Mouse (Mus musculus) kidney, embryonic 16.5 days (tissue): ENCODE results near the gene Ndufaf2. TPM values are rescaled to one million over a fixed set of nuclear protein-coding genes. Genes with fewer than 3 reads are reported as not detected.

Experiments used
- ATAC-seq: fragments of 200-750 bp; cut with Nextera tagmentation; 2 replicates; pipeline ENCODE4 v1.8.0; 2017; ENCODE audit warnings: moderate TSS enrichment; ENCODE audit not compliant: low FRiP score, low TSS enrichment
- H3K27ac ChIP-seq: fragments of 300-500 bp; sonication (generic); 2 replicates; pipeline ENCODE4 v1.5.1; 2014; ENCODE audit warnings: low read length
- H3K27me3 ChIP-seq: fragments of 300-500 bp; sonication (generic); 2 replicates; pipeline ENCODE4 v1.6.1; 2014; ENCODE audit warnings: low read length, control low read depth, mixed read lengths; ENCODE audit not compliant: insufficient read depth
- H3K36me3 ChIP-seq: fragments of 300-500 bp; sonication (generic); 2 replicates; pipeline ENCODE4 v1.6.1; 2014; ENCODE audit warnings: low read length, control low read depth, mixed read lengths; ENCODE audit not compliant: insufficient read depth
- H3K4me1 ChIP-seq: fragments of 300-500 bp; sonication (generic); 2 replicates; pipeline ENCODE4 v1.6.1; 2014; ENCODE audit warnings: low read length, control low read depth, mixed read lengths; ENCODE audit not compliant: insufficient read depth
- H3K4me2 ChIP-seq: fragments of 300-500 bp; sonication (generic); replicated peaks from 2 replicates; pipeline ENCODE4 v1.6.1; 2014; ENCODE audit warnings: low read depth, low read length
- H3K4me3 ChIP-seq: fragments of 300-500 bp; sonication (generic); 2 replicates; pipeline ENCODE4 v1.5.1; 2014; ENCODE audit warnings: mild to moderate bottlenecking, low read length
- H3K9ac ChIP-seq: fragments of 300-500 bp; sonication (generic); replicated peaks from 2 replicates; pipeline ENCODE4 v1.6.1; 2014; ENCODE audit warnings: low read length
- H3K9me3 ChIP-seq: fragments of 300-500 bp; sonication (generic); 2 replicates; pipeline ENCODE4 v1.6.1; 2016; ENCODE audit warnings: low read length, control low read depth
- WGBS: fragments of 180-500 bp; shearing (Covaris S2); extraction: QIAGEN DNeasy Blood & Tissue Kit; methylation state at CpG from one replicate; pipeline ENCODE4 v1.1.7; 2014; 5-methylcytosine and 5-hydroxymethylcytosine counted together
- polyA plus RNA-seq: library from polyadenylated mRNA; unstranded; fragments of >200 nt; fragmentation: Nextera tagmentation; extraction: Ambion mirVana; gene quantifications from 2 replicates; pipeline ENCODE4 v1.2.1, GENCODE M21; 2015

The Ndufaf2 gene
- polyA plus RNA-seq, 1 experiment from 2014 or later, result 72.6 TPM

DNA sequence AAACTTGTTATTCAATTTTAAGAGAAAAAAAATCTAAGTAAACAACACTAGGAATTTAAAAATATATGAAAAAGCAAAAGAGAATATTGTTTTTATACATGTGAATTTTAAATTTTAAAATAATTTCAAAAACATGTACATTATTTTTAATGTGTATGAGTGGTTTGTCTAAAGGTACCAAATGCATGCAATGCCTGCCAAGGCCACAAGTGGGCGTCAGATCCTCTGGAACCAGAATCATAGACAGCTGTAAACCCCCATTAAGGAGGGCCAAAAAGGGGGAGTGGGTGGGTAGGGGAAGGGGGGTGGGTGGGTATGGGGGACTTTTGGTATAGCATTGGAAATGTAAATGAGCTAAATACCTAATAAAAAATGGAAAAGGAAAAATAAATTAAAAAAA lies 31.3 kb downstream of the Ndufaf2 start:
- Histone ChIP-seq H3K9ac (no peak overlapping the region), H3K27ac (no peak overlapping the region), H3K4me1 (0 out of 2 replicates have a peak, but pooled peaks cover 9% of the 10 kb centered on the region), H3K27me3 (no peaks in the 10 kb centered on the region), H3K4me2 (no peak overlapping the region), H3K36me3 (no peaks in the 10 kb centered on the region), H3K9me3 (no peaks in the 10 kb centered on the region), H3K4me3 (no peak overlapping the region)
- 11% methylated on average over 1 of the region's 1 CpGs for WGBS
- ATAC-seq, result no peak

DNA sequence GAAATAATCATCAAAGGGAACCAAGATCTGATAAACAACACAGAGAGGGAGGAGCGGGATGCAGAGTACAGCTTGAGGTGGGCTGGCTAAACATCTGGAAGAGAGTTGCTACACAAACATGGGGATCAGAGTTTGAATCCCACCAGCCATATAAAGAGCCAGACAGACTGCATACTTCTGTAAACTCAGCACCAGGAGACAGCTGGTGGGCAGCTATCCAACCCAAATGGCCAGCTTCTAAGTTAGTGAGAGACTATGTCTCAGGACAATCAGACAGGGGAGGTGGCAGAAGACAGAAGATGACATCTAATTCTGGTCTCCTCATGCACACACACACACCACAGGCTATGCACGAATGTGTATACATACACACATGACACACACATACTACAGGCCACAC lies 32.2 kb downstream of the Ndufaf2 start:
- WGBS, result 94% methylated on average over 2 of the region's 2 CpGs
- Histone ChIP-seq H3K9me3 (no peaks in the 10 kb centered on the region), H3K4me3 (no peak overlapping the region), H3K4me1 (0 out of 2 replicates have a peak, but pooled peaks cover 9% of the 10 kb centered on the region), H3K4me2 (no peak overlapping the region), H3K9ac (no peak overlapping the region), H3K36me3 (no peaks in the 10 kb centered on the region), H3K27me3 (no peaks in the 10 kb centered on the region), H3K27ac (no peak overlapping the region)
- no peak for ATAC-seq

DNA sequence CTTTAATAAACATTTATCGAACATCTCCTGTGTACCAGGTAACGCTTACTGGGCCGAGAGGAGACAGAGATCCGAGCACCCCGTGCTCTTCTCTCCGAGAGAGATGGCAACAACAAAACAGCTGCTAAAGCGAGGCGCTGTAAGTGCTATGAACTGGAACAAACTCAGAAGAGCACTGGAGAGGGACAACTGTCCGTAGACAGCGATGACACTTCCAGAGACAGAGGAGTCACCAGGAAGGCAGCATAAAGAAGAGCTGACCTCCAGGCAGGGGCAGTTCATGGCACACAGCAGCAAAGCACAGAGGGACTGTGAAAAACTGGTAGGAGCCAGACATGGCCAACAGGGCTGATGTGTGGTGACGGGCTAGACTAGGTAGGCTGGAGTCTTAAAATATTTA lies 34.3 kb downstream of the Ndufaf2 start:
- Histone ChIP-seq H3K36me3 (no peaks in the 10 kb centered on the region), H3K4me1 (0 out of 2 replicates have a peak, but pooled peaks cover 7% of the 10 kb centered on the region), H3K4me2 (no peak overlapping the region), H3K27ac (no peak overlapping the region), H3K27me3 (no peaks in the 10 kb centered on the region), H3K9me3 (no peaks in the 10 kb centered on the region), H3K9ac (no peak overlapping the region), H3K4me3 (no peak overlapping the region)
- peak; percentile 35; the same call in 1 of the 2 replicates for ATAC-seq
- WGBS, result 62% methylated on average over 11 of the region's 11 CpGs

DNA sequence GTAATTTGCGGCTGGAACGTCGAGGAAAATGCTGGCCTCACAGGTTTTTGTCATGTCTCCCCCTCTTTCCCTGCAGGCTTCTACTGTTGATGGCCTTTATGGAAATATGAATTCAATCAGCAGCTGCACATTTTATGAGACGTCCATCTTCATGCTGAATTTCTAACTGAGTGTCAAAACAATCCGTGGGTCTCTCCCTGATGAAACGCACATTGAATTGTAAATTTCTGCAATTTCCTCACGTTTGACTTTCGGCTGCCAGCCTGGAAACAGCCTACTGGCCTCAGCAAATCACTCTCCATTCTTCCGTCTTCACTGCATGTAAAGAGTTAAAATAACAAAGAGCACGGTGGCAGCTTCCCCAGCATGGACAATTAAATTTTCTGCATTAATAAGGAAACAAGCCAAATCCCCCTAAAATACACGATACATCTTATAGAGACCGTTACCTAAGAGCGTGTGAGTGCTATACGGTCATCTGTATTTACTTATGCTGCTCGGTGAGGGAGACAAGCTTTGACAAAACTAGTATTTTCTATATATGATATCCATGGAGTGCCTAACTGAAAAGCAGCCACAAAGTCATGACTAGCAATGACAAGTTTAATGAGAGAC lies 35.2 kb downstream of the Ndufaf2 start:
- Histone ChIP-seq H3K4me3 (no peak overlapping the region), H3K36me3 (no peaks in the 10 kb centered on the region), H3K9ac (no peak overlapping the region), H3K4me1 (0 out of 2 replicates have a peak, but pooled peaks cover 4% of the 10 kb centered on the region), H3K9me3 (no peaks in the 10 kb centered on the region), H3K27ac (no peak overlapping the region), H3K4me2 (no peak overlapping the region), H3K27me3 (no peaks in the 10 kb centered on the region)
- WGBS, result 49% methylated on average over 15 of the region's 15 CpGs
- no peak for ATAC-seq

DNA sequence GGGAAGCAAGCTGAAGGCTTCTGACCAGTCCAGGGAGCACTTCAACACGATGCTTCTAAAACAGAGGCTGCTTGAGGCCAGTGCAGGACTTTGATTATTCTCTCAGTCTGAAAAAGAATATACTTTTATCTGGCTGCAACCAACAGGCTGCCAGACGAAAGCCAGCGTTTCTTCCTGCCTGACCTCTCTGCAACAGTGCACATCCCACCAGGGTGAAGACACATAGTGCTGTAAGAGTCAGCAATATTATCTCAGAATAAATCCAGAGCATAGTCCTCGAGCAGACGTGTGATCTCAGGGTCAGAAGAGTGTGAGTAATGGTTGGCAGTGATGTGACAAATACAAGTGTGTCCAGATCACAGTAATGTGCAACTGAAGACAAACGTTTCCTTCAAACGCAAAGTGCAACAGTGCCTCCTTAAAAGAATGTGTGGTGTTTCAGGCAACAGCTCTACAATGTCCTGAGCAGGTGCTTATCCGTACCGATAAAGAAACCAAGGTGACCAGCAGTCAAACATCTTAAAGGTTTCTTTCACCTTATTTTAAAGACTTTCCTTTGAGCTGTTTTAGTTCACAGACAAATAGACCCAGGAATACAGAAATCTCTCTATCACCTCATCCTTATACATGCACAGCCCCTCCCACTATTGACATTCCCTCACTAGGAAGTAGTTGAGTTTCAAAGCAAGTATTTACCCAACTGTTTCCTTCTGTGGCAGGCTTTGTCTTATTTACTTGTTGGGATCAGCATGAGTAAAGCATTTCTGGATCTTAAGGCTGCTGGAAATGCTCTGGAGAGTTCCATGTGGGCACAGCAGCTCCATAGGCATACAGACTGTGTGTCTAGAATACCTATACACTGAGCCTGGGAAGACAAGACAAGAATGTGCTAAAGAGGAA lies 38.8 kb downstream of the Ndufaf2 start:
- H3K36me3 ChIP-seq, result no peaks in the 10 kb centered on the region
- WGBS, result 76% methylated on average over 9 of the region's 9 CpGs
- 0 out of 2 replicates have a peak, but pooled peaks cover 4% of the 10 kb centered on the region for H3K4me1 ChIP-seq
- H3K9ac ChIP-seq, result no peak overlapping the region
- H3K9me3 ChIP-seq, result no peaks in the 10 kb centered on the region
- no peak overlapping the region for H3K4me3 ChIP-seq
- ATAC-seq, result no peak
- no peak overlapping the region for H3K4me2 ChIP-seq
- H3K27me3 ChIP-seq, result no peaks in the 10 kb centered on the region
- H3K27ac ChIP-seq, result no peak overlapping the region

DNA sequence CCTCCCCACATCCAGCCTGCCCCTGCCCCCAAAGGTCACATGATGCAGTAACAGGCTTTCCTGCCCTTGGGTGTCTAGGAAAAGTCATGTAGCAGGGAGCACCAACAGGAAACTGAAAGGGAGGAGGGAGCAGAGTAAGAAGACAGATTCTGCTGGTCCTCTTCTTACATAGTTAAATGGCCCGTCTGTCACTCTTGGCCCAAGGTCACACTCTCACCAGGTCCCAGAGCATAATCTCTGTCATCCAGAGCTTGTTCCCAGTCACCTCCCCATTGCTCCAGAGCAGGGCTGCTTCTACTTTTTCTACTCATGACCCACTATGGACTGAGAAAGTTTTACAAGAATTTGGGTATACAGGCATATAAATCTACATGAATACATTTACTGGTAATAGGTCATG lies 40.2 kb downstream of the Ndufaf2 start:
- Histone ChIP-seq H3K4me1 (no peaks in the 10 kb centered on the region), H3K4me3 (no peak overlapping the region), H3K9ac (no peak overlapping the region), H3K36me3 (no peaks in the 10 kb centered on the region), H3K9me3 (no peaks in the 10 kb centered on the region), H3K27ac (no peak overlapping the region), H3K27me3 (no peaks in the 10 kb centered on the region), H3K4me2 (no peak overlapping the region)
- WGBS, result 48% methylated on average over 1 of the region's 1 CpGs
- no peak for ATAC-seq

DNA sequence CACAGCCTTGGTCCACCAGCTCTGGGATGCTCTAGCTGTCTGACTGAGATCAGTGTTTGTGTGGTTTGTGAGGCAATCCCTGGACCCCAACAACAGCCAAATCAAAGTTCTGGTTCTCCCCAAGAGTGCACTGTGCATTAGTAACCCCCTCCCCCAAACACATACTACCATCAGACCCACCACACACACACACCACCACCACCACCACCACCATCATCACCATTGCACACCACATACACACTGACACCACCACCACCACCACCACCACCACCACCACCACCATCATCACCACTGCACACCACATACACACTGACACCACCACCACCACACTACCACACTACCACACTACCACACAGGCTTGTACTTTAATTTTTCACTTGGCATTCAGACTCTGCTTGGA lies 40.8 kb downstream of the Ndufaf2 start:
- Histone ChIP-seq H3K9me3 (no peaks in the 10 kb centered on the region), H3K4me2 (no peak overlapping the region), H3K27me3 (no peaks in the 10 kb centered on the region), H3K27ac (no peak overlapping the region), H3K4me3 (no peak overlapping the region), H3K9ac (no peak overlapping the region), H3K4me1 (no peaks in the 10 kb centered on the region), H3K36me3 (no peaks in the 10 kb centered on the region)
- 0 out of 2 replicates have a peak, but pooled peaks have one; percentile 57 for ATAC-seq

DNA sequence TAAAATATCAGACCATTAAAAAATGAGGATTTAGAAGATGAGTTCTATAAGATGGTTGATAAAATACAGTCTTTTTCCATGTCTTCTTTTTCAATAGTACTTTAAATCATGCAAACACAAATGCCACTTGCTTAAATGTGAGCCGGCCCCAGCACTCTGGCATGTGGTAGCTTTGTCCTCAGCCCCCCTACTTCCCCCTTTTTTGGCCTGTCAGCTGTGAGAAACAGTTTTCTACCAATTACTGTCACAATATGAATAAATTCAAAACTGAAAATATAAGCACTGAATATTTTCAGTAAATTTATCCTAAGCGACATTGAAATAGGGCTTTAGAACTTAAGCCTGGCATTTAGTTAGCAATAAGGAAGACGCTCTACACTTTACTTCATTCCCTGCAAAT lies 44.2 kb downstream of the Ndufaf2 start:
- 71% methylated on average over 3 of the region's 3 CpGs for WGBS
- no peaks in the 10 kb centered on the region for H3K27me3 ChIP-seq
- H3K4me2 ChIP-seq, result no peak overlapping the region
- H3K9ac ChIP-seq, result no peak overlapping the region
- H3K4me3 ChIP-seq, result no peak overlapping the region
- no peak for ATAC-seq
- no peaks in the 10 kb centered on the region for H3K36me3 ChIP-seq
- H3K4me1 ChIP-seq, result no peaks in the 10 kb centered on the region
- H3K9me3 ChIP-seq, result no peaks in the 10 kb centered on the region
- no peak overlapping the region for H3K27ac ChIP-seq

DNA sequence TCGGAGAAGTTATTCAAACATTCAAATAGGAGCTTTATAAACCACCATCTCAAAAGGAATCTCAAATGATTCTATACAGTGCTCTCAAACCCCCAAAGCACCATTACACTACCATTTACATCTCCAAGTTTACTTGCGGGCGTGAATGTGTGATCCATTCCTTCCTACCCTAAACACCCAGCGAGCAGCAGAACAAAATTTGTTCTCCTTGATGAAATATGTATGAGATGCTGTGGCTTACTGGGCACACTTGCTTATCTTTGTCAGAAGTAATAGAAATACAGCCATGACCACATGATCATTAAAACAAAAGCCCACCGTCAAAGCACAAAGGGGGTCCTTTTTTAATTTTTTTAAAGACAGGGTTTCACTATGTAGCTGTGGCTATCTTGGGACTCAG lies 44.9 kb downstream of the Ndufaf2 start:
- ATAC-seq, result no peak
- no peaks in the 10 kb centered on the region for H3K36me3 ChIP-seq
- H3K4me1 ChIP-seq, result no peaks in the 10 kb centered on the region

DNA sequence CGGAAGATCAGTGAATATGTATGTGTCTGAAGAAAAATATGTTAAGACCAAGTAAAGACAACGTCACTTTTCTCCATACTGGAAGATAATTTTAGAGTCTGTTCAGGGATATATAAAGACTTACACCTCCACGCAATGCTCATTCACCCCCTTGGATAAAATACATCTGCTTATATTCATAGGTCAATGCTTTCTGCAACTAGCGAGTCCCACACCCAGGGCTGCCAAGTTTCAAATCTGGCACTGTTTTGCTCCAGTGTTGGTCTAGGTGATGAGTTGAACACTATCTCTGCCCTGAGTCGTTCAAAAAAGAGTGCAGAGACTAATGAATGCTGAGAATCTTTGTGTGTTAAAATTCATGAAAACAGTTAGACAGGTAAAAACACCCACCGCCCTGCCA lies 47.5 kb downstream of the Ndufaf2 start:
- H3K4me3 ChIP-seq, result no peak overlapping the region
- H3K27me3 ChIP-seq, result no peaks in the 10 kb centered on the region
- no peak overlapping the region for H3K9ac ChIP-seq
- H3K4me1 ChIP-seq, result no peaks in the 10 kb centered on the region
- H3K27ac ChIP-seq, result no peak overlapping the region
- ATAC-seq, result no peak
- no peaks in the 10 kb centered on the region for H3K9me3 ChIP-seq
- no peaks in the 10 kb centered on the region for H3K36me3 ChIP-seq
- WGBS, result 91% methylated on average over 6 of the region's 6 CpGs
- H3K4me2 ChIP-seq, result no peak overlapping the region

More for the DNA sequence above, 44.9 kb downstream of the Ndufaf2 start:
- H3K27me3 ChIP-seq, result no peaks in the 10 kb centered on the region
- 95% methylated on average over 5 of the region's 5 CpGs for WGBS
- H3K9me3 ChIP-seq, result no peaks in the 10 kb centered on the region
- no peak overlapping the region for H3K4me3 ChIP-seq
- H3K4me2 ChIP-seq, result no peak overlapping the region
- no peak overlapping the region for H3K27ac ChIP-seq
- H3K9ac ChIP-seq, result no peak overlapping the region
